Mouse (Mus musculus) liver, postnatal 0 days (tissue): Measurements from ENCODE around the gene Cnksr3. TPM values are rescaled to one million over a fixed set of nuclear protein-coding genes. Genes with fewer than 3 reads are reported as not detected.

Source experiments
- ATAC-seq: fragments of 200-750 bp; cut with Nextera tagmentation; 2 replicates; pipeline ENCODE4 v1.8.0; 2017; ENCODE audit warnings: mild to moderate bottlenecking, moderate library complexity
- DNase-seq: peaks from one replicate; pipeline ENCODE4 v3.0.0-alpha.2; 2016
- H3K27ac ChIP-seq: fragments of 300-500 bp; sonication (generic); 2 replicates; pipeline ENCODE4 v1.5.1; 2014; ENCODE audit warnings: antibody characterized with exemption, moderate library complexity, mild to moderate bottlenecking, low read depth
- H3K27me3 ChIP-seq: fragments of 300-500 bp; sonication (generic); 2 replicates; pipeline ENCODE4 v1.6.1; 2014; ENCODE audit warnings: low read length, control low read depth, mixed read lengths; ENCODE audit not compliant: insufficient read depth
- H3K36me3 ChIP-seq: fragments of 300-500 bp; sonication (generic); replicated peaks from 2 replicates; pipeline ENCODE4 v1.6.1; 2014; ENCODE audit warnings: mild to moderate bottlenecking, control low read depth, low read length, moderate library complexity, mixed read lengths; ENCODE audit not compliant: insufficient read depth
- H3K4me1 ChIP-seq: fragments of 300-500 bp; sonication (generic); 2 replicates; pipeline ENCODE4 v1.6.1; 2014; ENCODE audit warnings: antibody characterized with exemption, mild to moderate bottlenecking, control low read depth; ENCODE audit not compliant: insufficient read depth
- H3K4me2 ChIP-seq: fragments of 300-500 bp; sonication (generic); 2 replicates; pipeline ENCODE4 v1.6.1; 2014; ENCODE audit warnings: low read depth, mild to moderate bottlenecking, low read length, moderate library complexity, mixed read lengths
- H3K4me3 ChIP-seq: fragments of 300-500 bp; sonication (generic); 2 replicates; pipeline ENCODE4 v1.5.1; 2014; ENCODE audit warnings: low read depth, low read length
- H3K9ac ChIP-seq: fragments of 300-500 bp; sonication (generic); replicated peaks from 2 replicates; pipeline ENCODE4 v1.6.1; 2014; ENCODE audit warnings: mild to moderate bottlenecking, moderate library complexity
- H3K9me3 ChIP-seq: fragments of 300-500 bp; sonication (generic); 2 replicates; pipeline ENCODE4 v1.6.1; 2016; ENCODE audit warnings: mild to moderate bottlenecking, control low read depth, low read length, mixed read lengths
- CTCF ChIP-seq: sonication (generic); IDR thresholded peaks from 2 replicates; pipeline ENCODE4 v1.5.1; 2016; ENCODE audit warnings: antibody characterized with exemption, low read depth
- EP300 ChIP-seq: IDR thresholded peaks from 2 replicates; pipeline ENCODE4 v1.6.1; 2016; ENCODE audit warnings: antibody characterized with exemption, low read depth, mild to moderate bottlenecking
- WGBS: fragments of 180-500 bp; shearing (Covaris S2); extraction: QIAGEN DNeasy Blood & Tissue Kit; methylation state at CpG from one replicate; pipeline ENCODE4 v1.1.7; 2014; ENCODE audit not compliant: insufficient replicate concordance; 5-methylcytosine and 5-hydroxymethylcytosine counted together
- polyA plus RNA-seq: library from polyadenylated mRNA; unstranded; fragments of >200 nt; fragmentation: Nextera tagmentation; extraction: Ambion mirVana; gene quantifications from 2 replicates; pipeline ENCODE4 v1.2.1, GENCODE M21; 2015

The Cnksr3 gene
- polyA plus RNA-seq, 1 experiment from 2014 or later, result 3.8 TPM

GRCm38 (mm10) chr10:7144081-7144783 lies 67.8 kb downstream of the Cnksr3 start:
- Histone ChIP-seq H3K4me3 (no peak overlapping the region), H3K9ac (no peak overlapping the region), H3K27ac (no peak overlapping the region), H3K27me3 (no peaks in the 10 kb centered on the region), H3K4me2 (no peak overlapping the region), H3K36me3 (peaks cover 13% of the 10 kb centered on the region; the same call in 1 of the 2 replicates), H3K4me1 (peaks cover 4% of the 10 kb centered on the region; the same call in 1 of the 2 replicates), H3K9me3 (no peaks in the 10 kb centered on the region)
- WGBS, result 77% methylated on average over 13 of the region's 13 CpGs
- ATAC-seq, result no peak
- DNase-seq, result no peak
- no peak for TF ChIP-seq CTCF
- no peak for TF ChIP-seq EP300

GRCm38 (mm10) chr10:7142287-7142686 lies 69.8 kb downstream of the Cnksr3 start:
- TF ChIP-seq CTCF, result no peak
- TF ChIP-seq EP300, result peak; percentile 72
- H3K9ac ChIP-seq, result no peak overlapping the region
- peaks cover 4% of the 10 kb centered on the region; the same call in 1 of the 2 replicates for H3K4me1 ChIP-seq
- H3K4me3 ChIP-seq, result no peak overlapping the region
- no peaks in the 10 kb centered on the region for H3K27me3 ChIP-seq
- H3K36me3 ChIP-seq, result peaks cover 16% of the 10 kb centered on the region; the same call in 1 of the 2 replicates
- WGBS, result 66% methylated on average over 8 of the region's 8 CpGs
- ATAC-seq (no peak), DNase-seq (no peak)
- H3K4me2 ChIP-seq, result no peak overlapping the region
- 0 out of 2 replicates have a peak overlapping the region, but pooled peaks have one; percentile 30 for H3K27ac ChIP-seq
- H3K9me3 ChIP-seq, result no peaks in the 10 kb centered on the region

GRCm38 (mm10) chr10:7140282-7140681 lies 71.8 kb downstream of the Cnksr3 start:
- DNase-seq (peak; percentile 51), ATAC-seq (peak; percentile 92)
- no peaks in the 10 kb centered on the region for H3K9me3 ChIP-seq
- H3K4me2 ChIP-seq, result no peak overlapping the region
- H3K27ac ChIP-seq, result peak overlapping the region; percentile 50
- H3K4me3 ChIP-seq, result no peak overlapping the region
- H3K4me1 ChIP-seq, result peaks cover 4% of the 10 kb centered on the region; the same call in 1 of the 2 replicates
- WGBS, result 27% methylated on average over 6 of the region's 6 CpGs
- no peak overlapping the region for H3K9ac ChIP-seq
- TF ChIP-seq CTCF (no peak), EP300 (peak; percentile 53)
- H3K27me3 ChIP-seq, result no peaks in the 10 kb centered on the region
- H3K36me3 ChIP-seq, result peaks cover 13% of the 10 kb centered on the region; the same call in 1 of the 2 replicates

GRCm38 (mm10) chr10:7138049-7138448 lies 74.0 kb downstream of the Cnksr3 start:
- no peak overlapping the region for H3K4me2 ChIP-seq
- TF ChIP-seq CTCF (no peak), EP300 (no peak)
- 87% methylated on average over 12 of the region's 12 CpGs for WGBS

GRCm38 (mm10) chr10:7135751-7136150 lies 76.3 kb downstream of the Cnksr3 start:
- no peak overlapping the region for H3K4me3 ChIP-seq
- no peak overlapping the region for H3K4me2 ChIP-seq
- TF ChIP-seq CTCF (no peak), EP300 (no peak)
- no peak overlapping the region for H3K27ac ChIP-seq
- peaks cover 3% of the 10 kb centered on the region; the same call in 1 of the 2 replicates for H3K4me1 ChIP-seq
- H3K27me3 ChIP-seq, result no peaks in the 10 kb centered on the region
- no peaks in the 10 kb centered on the region for H3K9me3 ChIP-seq
- DNase-seq (no peak), ATAC-seq (no peak)
- WGBS, result 75% methylated on average over 2 of the region's 2 CpGs
- no peak overlapping the region for H3K9ac ChIP-seq
- peaks cover 23% of the 10 kb centered on the region; the same call in 1 of the 2 replicates for H3K36me3 ChIP-seq

More at GRCm38 (mm10) chr10:7138049-7138448, 74.0 kb downstream of the Cnksr3 start:
- ATAC-seq, result no peak
- peaks cover 4% of the 10 kb centered on the region; the same call in 1 of the 2 replicates for H3K4me1 ChIP-seq
- DNase-seq, result no peak
- H3K9ac ChIP-seq, result no peak overlapping the region
- no peak overlapping the region for H3K4me3 ChIP-seq
- peaks cover 17% of the 10 kb centered on the region; the same call in 1 of the 2 replicates for H3K36me3 ChIP-seq
- H3K27ac ChIP-seq, result no peak overlapping the region
- H3K27me3 ChIP-seq, result no peaks in the 10 kb centered on the region
- H3K9me3 ChIP-seq, result no peaks in the 10 kb centered on the region

GRCm38 (mm10) chr10:7133005-7133404 lies 79.0 kb downstream of the Cnksr3 start:
- no peaks in the 10 kb centered on the region for H3K9me3 ChIP-seq
- no peaks in the 10 kb centered on the region for H3K27me3 ChIP-seq
- no peak overlapping the region for H3K4me3 ChIP-seq
- 84% methylated on average over 5 of the region's 5 CpGs for WGBS
- no peak overlapping the region for H3K4me2 ChIP-seq
- H3K27ac ChIP-seq, result no peak overlapping the region
- H3K9ac ChIP-seq, result no peak overlapping the region
- ATAC-seq (no peak), DNase-seq (no peak)
- H3K36me3 ChIP-seq, result peaks cover 33% of the 10 kb centered on the region
- no peaks in the 10 kb centered on the region for H3K4me1 ChIP-seq
- TF ChIP-seq CTCF, result no peak
- TF ChIP-seq EP300, result no peak
